Comparison of ENCODE assay signal across 13 mouse cellular contexts in the genomic region with DNA sequence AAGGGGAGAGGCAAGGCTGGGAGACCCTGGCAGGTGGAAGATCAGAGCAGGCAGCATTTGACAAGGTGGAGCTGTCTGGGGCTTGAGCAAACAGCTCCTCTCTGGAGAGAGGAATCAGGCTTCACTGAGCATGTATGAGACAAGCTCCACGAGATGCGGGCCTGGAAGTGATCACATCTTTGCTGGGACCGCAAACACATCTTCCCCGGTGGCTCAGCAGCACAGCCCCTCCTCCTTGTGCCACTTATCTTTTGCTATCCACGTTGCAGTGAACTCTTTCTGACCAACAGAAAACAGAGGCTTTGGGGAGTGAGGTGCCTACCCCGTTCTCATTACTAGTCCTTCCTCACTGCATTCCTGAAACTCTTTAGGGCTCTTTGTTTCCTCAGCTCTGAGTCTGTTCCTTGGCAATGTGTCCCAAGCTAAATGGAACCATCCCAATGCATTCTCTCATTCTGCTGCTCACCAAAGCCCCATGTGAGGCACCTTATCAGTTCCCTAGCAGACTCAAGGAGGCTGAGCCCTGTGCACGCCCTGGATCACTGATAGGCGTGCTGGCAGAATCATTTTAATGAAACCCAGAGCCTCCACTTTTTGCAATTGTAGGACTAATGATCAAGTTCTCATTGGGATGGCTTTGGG.
A peak's percentile ranks its signal among the peaks of the same experiment; 100 is the strongest.
DNase-seq lines count a peak whose midpoint lies in the region; ATAC-seq and TF ChIP-seq lines count a peak whose summit lies in the region.
"Had no signal": no experiment of that assay in that cellular context is flagged by ENCODE, and none has a peak within 500 bp of the region (broad histone marks: within the 10 kb centered on the region; RNA-seq: fewer than 3 reads in every experiment).

No protein-coding gene starts in this region.

- H3K4me3 ChIP-seq in hindbrain, embryonic 10.5 days, result no peak overlapping the region
- H3K4me3 ChIP-seq in hindbrain, postnatal 0 days (ENCODE audit: low read length), result no peak overlapping the region
- no peak overlapping the region for H3K4me3 ChIP-seq in bone marrow, adult 2 months (replicated peaks; ENCODE audit: control insufficient read depth, low read depth, low read length)
- H3K4me3 ChIP-seq in midbrain, embryonic 13.5 days (replicated peaks), result no peak overlapping the region
- H3K4me3 ChIP-seq: limb, embryonic 12.5 days; megakaryocyte, embryonic 14.5 days had no signal

- no peak for ATAC-seq in hindbrain, postnatal 0 days
- ATAC-seq in erythroid progenitor cell, adult 5-6 weeks (replicated peaks; ENCODE audit: low FRiP score, poor library complexity, severe bottlenecking), result peak; percentile 91
- no peak for ATAC-seq in midbrain, embryonic 13.5 days
- ATAC-seq: CD4-positive, CD25-positive, alpha-beta regulatory T cell, adult 4 months; forebrain, embryonic 16.5 days had no signal

- no peaks in the 10 kb centered on the region for H3K9me3 ChIP-seq in hindbrain, embryonic 10.5 days
- H3K9me3 ChIP-seq in hindbrain, postnatal 0 days (ENCODE audit: low read length), result no peaks in the 10 kb centered on the region
- H3K9me3 ChIP-seq in midbrain, embryonic 13.5 days, result no peaks in the 10 kb centered on the region
- H3K9me3 ChIP-seq: limb, embryonic 12.5 days; megakaryocyte, embryonic 14.5 days had no signal

- no peak overlapping the region for H3K4me2 ChIP-seq in hindbrain, postnatal 0 days (ENCODE audit: low read depth, low read length)
- no peak overlapping the region for H3K4me2 ChIP-seq in midbrain, embryonic 13.5 days (replicated peaks)
- H3K4me2 ChIP-seq: limb, embryonic 12.5 days had no signal

- H3K27ac ChIP-seq in hindbrain, embryonic 10.5 days, result peak overlapping the region; percentile 78
- no peak overlapping the region for H3K27ac ChIP-seq in hindbrain, postnatal 0 days
- peak overlapping the region; percentile 78 for H3K27ac ChIP-seq in bone marrow, adult 2 months (ENCODE audit: control insufficient read depth, insufficient read depth, low read depth, low read length, poor library complexity)
- H3K27ac ChIP-seq in midbrain, embryonic 13.5 days, result 0 out of 2 replicates have a peak overlapping the region, but pooled peaks have one; percentile 21
- H3K27ac ChIP-seq: limb, embryonic 12.5 days had no signal

- TF ChIP-seq POLR2A in bone marrow, adult 2 months (IDR thresholded peaks at IDR 0.05; ENCODE audit: borderline replicate concordance, control insufficient read depth, low read depth, low read length), result no peak

- H3K9ac ChIP-seq in hindbrain, postnatal 0 days (replicated peaks; ENCODE audit: low read length), result no peak overlapping the region
- no peak overlapping the region for H3K9ac ChIP-seq in midbrain, embryonic 13.5 days (replicated peaks)
- H3K9ac ChIP-seq: limb, embryonic 12.5 days had no signal

- peaks cover 13% of the 10 kb centered on the region; the same call in 1 of the 2 replicates for H3K27me3 ChIP-seq in hindbrain, embryonic 10.5 days (ENCODE audit: insufficient read depth, poor library complexity, severe bottlenecking)
- no peaks in the 10 kb centered on the region for H3K27me3 ChIP-seq in hindbrain, postnatal 0 days (ENCODE audit: insufficient read depth, low read length)
- no peaks in the 10 kb centered on the region for H3K27me3 ChIP-seq in midbrain, embryonic 13.5 days

- intact Hi-C loops in left cerebral cortex, postnatal 36 days (cut with DNase I), result no loop called here

- WGBS in hindbrain, embryonic 10.5 days, result 59% methylated on average over 8 of the region's 8 CpGs
- 36% methylated on average over 8 of the region's 8 CpGs for whole genome bisulfite sequencing in hindbrain, postnatal 0 days
- 37% methylated on average over 8 of the region's 8 CpGs for WGBS in bone marrow, adult 2 months
- 34% methylated on average over 8 of the region's 8 CpGs for WGBS in midbrain, embryonic 13.5 days

- TF ChIP-seq CTCF in hindbrain, postnatal 0 days (IDR thresholded peaks at IDR 0.05; ENCODE audit: low read depth), result no peak
- no peak for TF ChIP-seq CTCF in bone marrow, adult 2 months (IDR thresholded peaks at IDR 0.05; ENCODE audit: control insufficient read depth, insufficient read depth, low read length)

- peaks cover 4% of the 10 kb centered on the region; the same call in 1 of the 2 replicates for H3K36me3 ChIP-seq in hindbrain, embryonic 10.5 days
- H3K36me3 ChIP-seq in hindbrain, postnatal 0 days (ENCODE audit: insufficient read depth, low read length), result no peaks in the 10 kb centered on the region
- H3K36me3 ChIP-seq in midbrain, embryonic 13.5 days, result no peaks in the 10 kb centered on the region
- H3K36me3 ChIP-seq: limb, embryonic 12.5 days had no signal

- no peak for DNase-seq in hindbrain, embryonic 10.5 days (ENCODE audit: low spot score)
- DNase-seq in hindbrain, postnatal 0 days (ENCODE audit: low spot score), result no peak
- no peak for DNase-seq in left cerebral cortex, postnatal 36 days (ENCODE audit: low spot score in 2 of 2)
- DNase-seq in right cerebral cortex, postnatal 36 days (ENCODE audit: low spot score in 2 of 2), result no peak
- DNase-seq: embryo, embryonic 11 days; kidney, adult 18-20 months had no signal

- peaks cover 80% of the 10 kb centered on the region for H3K4me1 ChIP-seq in hindbrain, embryonic 10.5 days (replicated peaks)
- peaks cover 16% of the 10 kb centered on the region for H3K4me1 ChIP-seq in hindbrain, postnatal 0 days (ENCODE audit: insufficient read depth, low read length)
- peaks cover 5% of the 10 kb centered on the region; the same call in 1 of the 2 replicates for H3K4me1 ChIP-seq in bone marrow, adult 2 months (ENCODE audit: control insufficient read depth, insufficient read depth, low read length)
- peaks cover 44% of the 10 kb centered on the region for H3K4me1 ChIP-seq in midbrain, embryonic 13.5 days (replicated peaks)
